Mouse (Mus musculus) kidney, embryonic 14.5 days (tissue): ENCODE measurements around the gene S100a3. TPM values are rescaled to one million over a fixed set of nuclear protein-coding genes. Genes with fewer than 3 reads are reported as not detected.

Source experiments
- ATAC-seq: fragments of 200-750 bp; cut with Nextera tagmentation; 2 replicates; pipeline ENCODE4 v1.8.0; 2017; ENCODE audit warnings: moderate number of reproducible peaks, mild to moderate bottlenecking, moderate TSS enrichment, moderate library complexity; ENCODE audit not compliant: low FRiP score, low TSS enrichment
- H3K27ac ChIP-seq: fragments of 300-500 bp; sonication (generic); 2 replicates; pipeline ENCODE4 v1.5.1; 2014; ENCODE audit warnings: low read depth, mild to moderate bottlenecking, low read length, moderate library complexity, mixed read lengths
- H3K27me3 ChIP-seq: fragments of 300-500 bp; sonication (generic); 2 replicates; pipeline ENCODE4 v1.6.1; 2014; ENCODE audit warnings: mild to moderate bottlenecking, low read length; ENCODE audit not compliant: control insufficient read depth, insufficient read depth
- H3K36me3 ChIP-seq: fragments of 300-500 bp; sonication (generic); 2 replicates; pipeline ENCODE4 v1.6.1; 2014; ENCODE audit warnings: low read length, mixed read lengths; ENCODE audit not compliant: control insufficient read depth, insufficient read depth
- H3K4me1 ChIP-seq: fragments of 300-500 bp; sonication (generic); 2 replicates; pipeline ENCODE4 v1.6.1; 2014; ENCODE audit warnings: low read length, mixed read lengths; ENCODE audit not compliant: control insufficient read depth, insufficient read depth
- H3K4me2 ChIP-seq: fragments of 300-500 bp; sonication (generic); replicated peaks from 2 replicates; pipeline ENCODE4 v1.6.1; 2014; ENCODE audit warnings: low read depth, mild to moderate bottlenecking, low read length
- H3K4me3 ChIP-seq: fragments of 300-500 bp; sonication (generic); 2 replicates; pipeline ENCODE4 v1.5.1; 2014; ENCODE audit warnings: mild to moderate bottlenecking, low read length
- H3K9ac ChIP-seq: fragments of 300-500 bp; sonication (generic); 2 replicates; pipeline ENCODE4 v1.6.1; 2014; ENCODE audit warnings: low read depth, mild to moderate bottlenecking, low read length, moderate library complexity
- H3K9me3 ChIP-seq: fragments of 300-500 bp; sonication (generic); 2 replicates; pipeline ENCODE4 v1.6.1; 2016; ENCODE audit warnings: low read length; ENCODE audit not compliant: control insufficient read depth
- WGBS: fragments of 180-500 bp; shearing (Covaris S2); extraction: QIAGEN DNeasy Blood & Tissue Kit; methylation state at CpG from one replicate; pipeline ENCODE4 v1.1.7; 2014; 5-methylcytosine and 5-hydroxymethylcytosine counted together
- polyA plus RNA-seq: library from polyadenylated mRNA; unstranded; fragments of >200 nt; fragmentation: Nextera tagmentation; extraction: Ambion mirVana; gene quantifications from 2 replicates; pipeline ENCODE4 v1.2.1, GENCODE M21; 2014

Gene S100a3
- polyA plus RNA-seq, 1 experiment from 2014 or later: not detected

DNA sequence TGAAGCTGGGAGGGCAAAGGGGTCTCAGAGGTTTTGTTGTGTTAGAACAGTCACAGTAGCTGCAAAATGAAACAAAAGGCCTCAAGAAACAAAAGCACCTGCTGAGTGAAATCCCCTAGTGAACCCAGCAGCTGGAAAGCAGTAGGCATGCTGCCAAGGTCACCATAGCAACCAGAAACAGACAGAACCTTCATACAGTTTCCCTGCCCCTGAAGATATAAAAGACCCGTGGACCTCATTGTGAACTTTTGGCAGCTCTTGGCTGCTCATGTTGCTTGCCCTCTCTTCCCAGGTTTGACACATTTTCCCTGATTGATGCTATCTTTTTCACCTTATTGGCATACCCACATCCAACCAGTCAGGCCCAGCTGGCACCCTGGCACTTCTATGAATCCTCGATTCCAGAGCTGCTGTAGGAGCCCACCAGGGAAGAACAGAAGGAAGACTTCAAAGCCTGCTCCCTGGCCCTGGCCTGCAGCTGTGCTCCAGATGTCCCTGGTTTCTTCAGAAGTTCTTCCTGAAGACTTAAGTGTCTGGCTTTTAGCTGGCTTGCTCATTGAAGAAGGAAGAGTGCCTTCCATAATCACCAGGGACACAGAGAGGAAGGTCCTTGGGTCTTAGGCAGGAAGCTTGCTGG, 63.2 kb downstream of the S100a3 start:
- no peak overlapping the region for H3K4me2 ChIP-seq
- peak overlapping the region; percentile 7; the same call in 1 of the 2 replicates for H3K9ac ChIP-seq
- H3K27me3 ChIP-seq: no peaks in the 10 kb centered on the region
- 29% methylated on average over 2 of the region's 2 CpGs for WGBS
- no peaks in the 10 kb centered on the region for H3K9me3 ChIP-seq
- ATAC-seq: peak; percentile 55; the same call in 1 of the 2 replicates
- peaks cover 7% of the 10 kb centered on the region for H3K4me1 ChIP-seq
- no peak overlapping the region for H3K4me3 ChIP-seq
- no peaks in the 10 kb centered on the region for H3K36me3 ChIP-seq
- no peak overlapping the region for H3K27ac ChIP-seq

DNA sequence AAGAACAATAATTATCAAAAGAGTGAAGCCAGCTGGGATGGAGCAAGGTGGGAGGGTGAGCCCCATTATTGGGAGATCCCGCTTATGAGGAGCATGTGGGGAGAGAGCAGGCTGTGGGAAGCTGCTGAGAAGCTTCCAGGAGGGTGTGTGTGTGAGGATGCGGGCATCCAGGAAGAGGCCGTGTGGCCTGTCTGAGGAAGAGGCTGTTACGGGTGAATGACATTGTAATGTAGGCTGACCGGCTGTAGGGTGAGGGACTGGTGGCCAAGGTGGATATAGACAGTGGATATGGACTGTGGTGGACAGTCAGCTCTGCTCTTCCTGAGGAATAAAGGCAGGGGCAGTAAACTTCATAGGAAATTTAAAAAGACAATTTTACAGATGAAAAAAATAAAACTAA, 65.1 kb downstream of the S100a3 start:
- H3K27me3 ChIP-seq: no peaks in the 10 kb centered on the region
- H3K9me3 ChIP-seq: no peaks in the 10 kb centered on the region
- ATAC-seq: no peak
- H3K36me3 ChIP-seq: no peaks in the 10 kb centered on the region
- H3K4me1 ChIP-seq: peaks cover 7% of the 10 kb centered on the region
- WGBS: 58% methylated on average over 5 of the region's 5 CpGs
- H3K4me2 ChIP-seq: no peak overlapping the region
- no peak overlapping the region for H3K9ac ChIP-seq
- H3K27ac ChIP-seq: no peak overlapping the region
- no peak overlapping the region for H3K4me3 ChIP-seq

DNA sequence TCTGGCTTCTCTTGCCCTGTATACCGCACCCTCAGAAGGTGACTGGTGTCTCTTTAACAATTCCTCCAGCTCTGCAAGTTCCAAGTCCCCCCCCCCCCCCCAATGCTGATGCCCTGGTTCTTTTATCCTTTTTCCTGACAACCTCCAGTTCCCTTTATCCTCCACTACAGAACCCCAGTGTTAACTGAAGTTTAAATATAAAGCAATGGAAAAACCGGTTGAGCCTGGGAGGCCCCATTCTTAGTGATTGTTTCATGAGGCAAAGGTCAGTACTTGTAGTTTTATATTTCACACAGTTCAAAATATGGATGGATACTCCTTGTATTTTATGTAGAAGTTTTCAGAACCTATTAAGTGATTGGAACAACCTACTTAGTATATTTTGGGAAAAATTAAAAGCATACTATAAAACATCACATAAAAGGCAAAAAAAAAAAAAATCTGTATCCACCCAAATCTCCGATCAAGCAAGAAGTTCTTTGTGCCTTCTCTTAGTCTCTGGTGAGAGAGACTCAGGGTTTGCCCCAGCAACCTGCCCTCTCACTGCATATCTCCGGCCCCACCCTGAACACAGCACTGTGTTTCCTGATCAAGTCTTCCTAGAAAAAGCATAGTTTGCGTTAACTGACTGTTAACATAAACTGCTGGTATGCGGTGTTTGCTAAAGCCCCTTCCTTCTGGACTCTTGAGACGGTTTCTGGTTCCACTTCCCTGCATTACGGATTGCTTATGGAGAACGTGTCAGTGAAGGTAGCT, 66.1 kb downstream of the S100a3 start:
- 75% methylated on average over 9 of the region's 9 CpGs for WGBS
- H3K4me3 ChIP-seq: no peak overlapping the region
- no peaks in the 10 kb centered on the region for H3K27me3 ChIP-seq
- no peaks in the 10 kb centered on the region for H3K36me3 ChIP-seq
- H3K9ac ChIP-seq: no peak overlapping the region
- H3K9me3 ChIP-seq: no peaks in the 10 kb centered on the region
- ATAC-seq: no peak
- no peak overlapping the region for H3K27ac ChIP-seq
- H3K4me1 ChIP-seq: peaks cover 7% of the 10 kb centered on the region
- H3K4me2 ChIP-seq: no peak overlapping the region

DNA sequence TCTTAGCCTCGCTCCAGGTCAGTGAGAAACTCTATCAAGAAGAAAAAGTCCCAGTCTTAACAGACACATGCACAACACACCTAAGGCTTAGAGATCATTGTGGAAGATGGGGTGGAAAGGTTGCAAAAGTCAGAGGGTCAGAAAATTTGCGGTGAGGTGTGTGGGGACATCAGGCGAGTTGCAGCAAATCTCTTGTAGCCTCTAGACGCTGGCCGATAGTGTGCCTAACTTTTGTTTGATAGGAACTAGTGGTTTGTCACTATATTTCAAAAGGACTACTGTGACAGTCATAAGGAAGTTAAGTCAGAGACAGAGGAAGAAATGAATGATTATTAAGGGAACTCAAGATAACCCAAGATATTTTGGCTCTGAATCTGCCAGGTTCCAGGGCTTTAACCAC, 67.0 kb downstream of the S100a3 start:
- Histone ChIP-seq H3K27me3 (no peaks in the 10 kb centered on the region), H3K9ac (no peak overlapping the region), H3K9me3 (no peaks in the 10 kb centered on the region), H3K4me2 (no peak overlapping the region), H3K36me3 (no peaks in the 10 kb centered on the region), H3K4me3 (no peak overlapping the region), H3K27ac (no peak overlapping the region), H3K4me1 (peaks cover 7% of the 10 kb centered on the region)
- ATAC-seq: no peak
- 93% methylated on average over 5 of the region's 5 CpGs for WGBS

DNA sequence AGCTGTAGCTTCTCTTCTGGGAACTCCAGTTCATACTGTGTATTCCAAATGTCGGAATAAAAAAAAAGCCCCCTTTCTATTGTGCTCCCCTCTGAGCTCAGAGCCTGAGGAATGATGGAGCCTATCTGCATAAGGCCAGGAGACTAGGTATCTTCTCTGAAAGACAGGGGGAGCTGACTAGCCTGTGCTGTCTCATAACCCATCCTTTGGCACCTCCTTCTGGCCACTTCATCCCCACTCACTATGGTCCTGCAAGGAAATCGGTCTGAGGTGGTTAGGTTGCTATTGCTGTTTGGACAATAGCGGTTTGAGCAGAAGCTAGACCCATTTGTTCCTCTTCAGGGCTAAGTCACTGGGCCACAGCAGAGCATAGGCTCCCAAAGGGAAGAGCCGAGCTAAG, 67.4 kb downstream of the S100a3 start:
- Histone ChIP-seq H3K27me3 (no peaks in the 10 kb centered on the region), H3K4me2 (no peak overlapping the region), H3K4me3 (no peak overlapping the region), H3K9me3 (no peaks in the 10 kb centered on the region), H3K9ac (no peak overlapping the region), H3K4me1 (peaks cover 7% of the 10 kb centered on the region), H3K27ac (no peak overlapping the region), H3K36me3 (no peaks in the 10 kb centered on the region)
- WGBS: 63% methylated on average over 4 of the region's 4 CpGs
- peak; percentile 56; the same call in 1 of the 2 replicates for ATAC-seq

DNA sequence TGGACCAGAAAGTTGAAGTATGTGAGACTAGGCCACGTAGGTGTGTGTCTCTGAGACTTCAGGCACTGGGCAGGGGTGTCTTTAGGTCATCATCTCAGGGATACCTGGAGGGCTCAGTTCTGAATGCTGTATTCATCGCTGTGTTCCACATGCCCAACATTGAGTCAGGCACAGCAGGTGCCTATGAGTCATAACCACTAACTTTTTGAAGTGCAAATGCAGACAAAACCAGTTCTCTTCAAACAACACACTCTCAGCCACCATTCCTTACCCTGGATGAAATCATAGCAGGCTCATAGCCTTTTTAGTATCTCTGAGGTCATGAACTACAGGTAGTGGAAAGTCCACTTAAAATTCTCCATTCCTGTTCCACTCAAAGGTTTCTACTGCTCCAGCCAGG, 68.9 kb downstream of the S100a3 start:
- peak; percentile 44; the same call in 1 of the 2 replicates for ATAC-seq
- Histone ChIP-seq H3K27me3 (no peaks in the 10 kb centered on the region), H3K36me3 (no peaks in the 10 kb centered on the region), H3K4me2 (no peak overlapping the region), H3K9me3 (no peaks in the 10 kb centered on the region), H3K9ac (no peak overlapping the region), H3K4me3 (no peak overlapping the region), H3K4me1 (no peaks in the 10 kb centered on the region), H3K27ac (no peak overlapping the region)
- 62% methylated on average over 2 of the region's 2 CpGs for WGBS

DNA sequence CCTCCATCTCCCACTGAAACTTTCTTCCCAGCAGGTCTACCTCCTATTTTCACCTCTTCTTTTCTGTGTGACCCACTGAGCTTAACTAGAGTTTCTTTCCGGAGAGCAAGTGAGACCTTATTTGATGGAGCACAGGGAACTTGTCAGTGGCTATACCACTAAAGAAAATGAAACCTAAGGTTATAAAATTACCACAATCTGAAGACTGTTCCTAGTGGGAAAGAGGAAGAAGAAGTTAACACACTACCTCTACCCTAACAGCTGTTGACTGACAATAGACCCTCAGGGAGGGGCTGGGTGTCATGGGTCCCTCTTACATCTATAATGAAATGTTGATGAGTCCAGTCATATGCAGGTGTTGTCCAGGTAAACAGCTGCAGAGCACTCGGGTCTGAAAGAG, 71.6 kb downstream of the S100a3 start:
- Histone ChIP-seq H3K36me3 (no peaks in the 10 kb centered on the region), H3K9ac (no peak overlapping the region), H3K27me3 (no peaks in the 10 kb centered on the region), H3K4me1 (no peaks in the 10 kb centered on the region), H3K9me3 (no peaks in the 10 kb centered on the region), H3K4me2 (no peak overlapping the region), H3K4me3 (no peak overlapping the region), H3K27ac (no peak overlapping the region)
- 77% methylated on average over 2 of the region's 2 CpGs for WGBS
- no peak for ATAC-seq

DNA sequence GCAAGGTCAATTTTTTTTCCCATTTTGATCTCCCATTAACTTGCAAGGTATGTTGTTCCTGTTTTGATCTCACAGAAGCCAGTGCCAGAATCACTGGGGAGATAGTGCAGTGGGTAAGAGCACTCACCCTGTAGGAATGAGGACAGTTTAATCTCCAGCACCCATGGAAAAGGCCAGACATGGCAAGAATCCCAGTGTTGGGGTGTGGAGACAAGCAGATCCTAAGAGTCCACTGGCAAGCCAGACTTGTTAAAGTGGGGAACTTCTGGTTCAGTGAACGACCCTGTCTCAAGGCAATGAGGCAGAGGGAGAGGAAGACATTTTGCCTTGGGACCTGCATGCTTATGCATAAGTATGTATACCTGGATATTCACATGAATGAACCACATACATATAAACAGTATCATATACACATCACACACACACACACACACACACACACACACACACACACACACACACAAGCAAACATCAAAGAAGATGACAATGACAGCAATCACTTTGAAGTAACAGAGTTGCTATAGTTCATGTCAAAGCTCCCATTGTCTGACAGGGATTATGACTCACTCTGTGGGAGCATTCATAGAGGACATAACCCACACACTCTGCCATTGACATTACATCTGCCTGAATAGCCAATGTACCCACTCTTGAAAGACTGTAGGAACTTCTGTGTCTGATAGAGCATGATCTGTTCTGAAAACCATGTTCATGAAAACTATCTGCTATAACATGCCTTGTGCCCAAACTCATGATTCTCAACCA, 78.3 kb downstream of the S100a3 start:
- no peaks in the 10 kb centered on the region for H3K27me3 ChIP-seq
- no peak for ATAC-seq
- no peaks in the 10 kb centered on the region for H3K36me3 ChIP-seq
- H3K4me3 ChIP-seq: no peak overlapping the region
- no peaks in the 10 kb centered on the region for H3K4me1 ChIP-seq
- H3K27ac ChIP-seq: no peak overlapping the region
- no peak overlapping the region for H3K4me2 ChIP-seq
- 50% methylated on average over 1 of the region's 1 CpGs for WGBS
- H3K9ac ChIP-seq: no peak overlapping the region
- H3K9me3 ChIP-seq: no peaks in the 10 kb centered on the region
